Mouse (Mus musculus) lung, adult 18-20 months (tissue): ENCODE measurements around the gene Fgfr2.

ENCODE experiments used
- DNase-seq, 2 experiments: peaks; one replicate each; pipeline ENCODE4 v3.0.0; 2022; ENCODE audit warnings: mixed read lengths in 2 of 2

The Fgfr2 gene

DNA sequence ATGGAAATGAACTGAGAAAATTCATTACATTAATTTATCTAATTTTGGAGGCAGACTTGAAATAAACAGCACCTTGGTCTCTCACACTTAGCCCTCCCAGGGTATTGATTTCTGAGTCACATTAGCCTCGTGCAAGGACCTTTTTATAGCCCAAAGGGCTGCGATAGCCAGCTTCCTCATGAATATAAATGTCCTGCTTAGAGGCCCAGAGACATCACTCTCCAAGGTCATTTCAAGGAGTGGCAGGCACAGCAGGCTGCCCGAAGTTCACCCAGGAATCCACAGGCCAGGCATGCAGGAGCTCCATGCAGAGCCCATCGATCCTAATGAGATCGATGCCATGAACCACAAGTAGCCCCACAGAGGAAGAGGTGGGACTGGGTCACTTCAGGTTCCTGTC is 697.1 kb downstream of the Fgfr2 start:
- DNase-seq, result no peak

DNA sequence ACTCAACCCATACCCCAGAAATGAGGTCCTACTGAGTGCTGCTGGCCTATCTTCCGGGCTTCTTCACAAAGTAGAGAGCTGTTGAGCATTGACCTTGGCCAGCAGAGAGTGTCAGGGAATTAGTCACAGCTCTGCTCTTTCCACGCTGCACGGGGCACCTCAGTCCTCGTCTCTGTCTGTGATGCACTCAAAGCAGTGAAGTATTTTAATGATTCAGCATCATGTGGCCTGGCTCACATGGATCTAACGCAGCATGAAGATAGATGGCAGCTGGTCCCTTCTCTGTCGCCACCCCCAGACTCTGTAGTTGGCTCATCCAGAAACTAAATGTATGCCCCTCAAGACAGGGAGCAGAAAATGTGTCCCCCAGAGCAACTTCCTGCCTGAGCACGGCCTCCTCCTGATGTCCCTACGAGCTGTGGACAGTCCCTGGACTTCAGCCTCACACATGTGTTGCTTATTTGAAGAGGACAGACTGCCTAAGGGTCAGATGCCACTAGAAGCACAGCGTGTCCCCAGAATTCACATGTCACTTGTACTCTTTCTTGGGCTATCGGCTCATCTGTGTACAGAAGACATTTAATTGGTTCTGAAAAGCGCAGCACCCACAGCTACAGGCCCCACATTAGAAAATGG is 697.7 kb downstream of the Fgfr2 start:
- DNase-seq, result peak in 1 of 2 experiments; percentile 14

DNA sequence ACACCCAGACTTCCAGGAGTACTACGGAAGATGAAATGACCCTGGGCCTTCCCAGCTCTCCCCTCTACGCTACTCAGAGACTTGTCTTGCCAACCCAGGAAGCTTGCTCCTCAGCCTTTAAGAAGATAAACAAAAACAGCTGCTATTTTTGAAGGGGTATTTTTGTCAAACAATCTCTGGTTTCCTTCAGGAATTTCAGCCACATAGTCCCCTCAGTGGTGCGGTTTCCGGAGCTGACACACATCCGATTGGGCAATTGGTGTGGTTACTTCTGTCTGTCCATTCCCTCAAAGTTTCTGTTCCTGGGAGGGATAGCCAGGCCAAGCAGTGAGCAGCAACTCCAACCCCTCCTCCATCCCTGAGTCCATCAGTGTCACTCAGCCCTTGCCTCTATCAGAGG is 699.6 kb downstream of the Fgfr2 start:
- DNase-seq, result peak; percentile 18 to 33

DNA sequence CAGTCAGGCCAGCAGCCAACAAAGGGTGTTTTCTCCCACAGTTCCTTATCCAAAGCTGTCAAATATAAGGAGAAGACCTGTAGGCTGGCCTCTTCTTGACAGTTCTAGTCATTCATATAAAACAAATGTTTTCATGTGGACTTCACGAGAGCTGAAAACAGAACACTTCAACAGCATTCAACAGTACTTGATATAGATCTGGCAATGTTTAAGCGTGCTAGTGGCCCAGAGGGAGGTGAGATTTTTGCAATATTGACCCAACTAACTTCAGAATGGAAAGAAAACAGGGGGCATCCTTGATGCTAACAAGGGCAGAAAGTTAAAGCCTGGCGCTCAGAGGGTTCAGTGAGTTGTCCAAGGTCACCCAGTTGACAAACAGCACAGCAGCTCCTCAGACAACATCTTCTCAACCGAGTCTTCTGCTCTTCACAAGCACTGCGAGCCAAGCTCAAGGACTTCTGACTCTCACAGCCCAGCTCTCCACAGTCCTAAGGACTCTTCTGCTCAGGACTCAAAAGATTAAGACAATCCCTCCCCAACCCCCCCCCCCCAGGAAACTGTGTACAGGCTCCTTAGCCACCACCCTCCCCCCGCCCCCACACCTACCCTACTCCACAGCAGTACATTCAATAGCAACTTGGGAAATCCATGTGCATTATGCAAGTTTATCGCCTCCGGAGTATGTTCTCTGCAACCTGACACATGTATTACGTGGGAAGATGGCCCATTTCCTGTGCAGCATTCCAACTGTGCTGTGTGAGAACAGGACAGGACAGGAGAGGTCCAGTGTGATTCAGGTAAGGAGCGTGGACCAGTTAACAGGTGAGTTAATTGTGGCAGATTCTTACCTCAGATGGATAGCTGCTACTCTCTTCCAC is 703.5 kb downstream of the Fgfr2 start:
- DNase-seq, result peak in 1 of 2 experiments; percentile 14

DNA sequence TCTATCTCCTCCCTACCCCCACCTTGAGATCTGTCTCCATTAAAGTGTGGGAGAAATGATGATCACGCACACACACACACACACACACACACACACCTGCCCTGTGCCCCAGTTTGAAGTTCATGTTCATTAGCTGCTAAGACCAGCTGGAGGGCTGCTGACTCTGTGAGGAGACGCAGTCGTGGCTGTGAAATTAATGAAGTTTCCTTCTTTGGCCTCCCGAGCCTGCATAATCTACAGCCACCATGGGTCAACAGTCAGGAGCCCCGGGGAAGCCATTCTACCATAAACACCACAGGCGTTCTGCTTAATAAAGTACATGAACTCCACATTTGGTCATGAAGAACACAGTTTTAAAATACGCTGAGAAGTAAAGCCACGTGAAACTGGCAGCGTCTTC is 706.3 kb downstream of the Fgfr2 start:
- DNase-seq, result no peak

DNA sequence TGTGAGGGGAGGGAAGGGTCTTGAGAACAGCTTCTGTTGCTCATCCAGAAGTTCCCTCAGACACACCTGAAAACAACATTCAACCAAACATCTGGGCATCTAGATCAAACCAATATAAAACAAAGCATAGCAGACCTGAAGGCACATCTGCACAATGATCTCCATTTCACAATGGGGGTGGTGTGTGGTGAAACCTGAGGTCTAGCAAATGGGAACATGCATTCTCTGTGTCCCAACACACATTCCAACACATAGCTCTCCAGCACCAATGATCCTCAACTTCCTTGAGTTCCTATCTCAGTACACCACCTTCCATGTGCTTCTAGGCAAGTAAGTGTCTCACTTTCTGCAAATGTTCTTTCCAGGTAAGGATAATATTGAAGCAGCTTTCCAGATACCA is 707.3 kb downstream of the Fgfr2 start:
- DNase-seq, result no peak

DNA sequence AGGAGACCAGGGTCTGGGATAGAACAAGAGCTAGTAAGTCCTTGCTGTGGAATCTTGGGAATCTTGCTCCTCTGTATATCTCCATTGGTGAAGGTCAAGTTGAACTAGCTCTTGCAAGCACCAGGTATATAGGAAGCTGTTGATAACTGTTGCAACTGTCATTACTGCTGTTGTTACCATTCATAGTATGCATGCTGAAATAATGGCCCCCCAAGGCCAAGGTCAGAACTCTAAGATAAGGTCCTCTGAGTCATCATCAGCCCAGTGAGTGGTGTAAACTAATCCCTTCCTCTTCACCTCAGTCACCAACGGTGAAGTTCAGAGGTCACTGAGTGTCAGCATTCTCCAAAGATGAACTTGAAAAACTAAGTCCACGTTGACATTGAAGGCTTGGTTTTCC is 710.6 kb downstream of the Fgfr2 start:
- DNase-seq, result no peak

DNA sequence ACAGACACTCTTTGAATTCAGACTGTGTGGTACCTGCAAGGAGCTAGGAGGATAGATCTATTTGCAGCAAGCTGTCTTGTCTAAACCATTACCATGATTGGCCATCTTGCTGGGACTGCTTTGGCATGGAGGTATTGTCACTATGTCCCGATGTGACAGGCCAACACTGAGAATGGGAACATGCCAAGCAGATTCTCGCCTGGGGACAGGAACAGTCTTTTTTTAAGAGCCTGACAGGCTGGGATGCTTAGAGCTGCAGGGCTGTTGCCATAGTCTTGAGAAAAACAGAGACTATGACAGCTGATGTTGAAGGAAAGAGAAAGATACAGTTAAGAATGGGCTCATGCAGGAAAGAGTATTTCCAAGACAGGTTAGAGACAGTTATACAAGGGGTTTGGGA is 711.4 kb downstream of the Fgfr2 start:
- no peak for DNase-seq

DNA sequence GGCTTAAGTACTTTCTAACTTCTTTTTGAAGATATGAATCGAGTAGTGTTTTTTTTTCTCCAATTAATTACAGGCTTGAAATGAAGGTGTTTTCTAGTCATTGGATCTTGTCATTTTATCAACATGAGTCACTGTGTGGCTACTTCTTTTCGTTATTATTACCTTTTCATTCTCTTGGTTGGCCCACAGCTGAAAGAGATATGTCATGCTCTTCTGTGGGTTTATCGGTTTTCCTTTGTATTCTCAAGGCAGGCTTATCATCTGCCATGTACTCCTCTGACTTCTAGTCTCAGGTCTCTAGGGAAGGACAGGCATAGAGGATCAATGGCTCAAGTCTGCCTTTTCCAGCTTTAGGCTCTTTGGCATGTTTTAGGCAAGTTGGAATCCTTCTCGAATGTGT is 712.2 kb downstream of the Fgfr2 start:
- no peak for DNase-seq

DNA sequence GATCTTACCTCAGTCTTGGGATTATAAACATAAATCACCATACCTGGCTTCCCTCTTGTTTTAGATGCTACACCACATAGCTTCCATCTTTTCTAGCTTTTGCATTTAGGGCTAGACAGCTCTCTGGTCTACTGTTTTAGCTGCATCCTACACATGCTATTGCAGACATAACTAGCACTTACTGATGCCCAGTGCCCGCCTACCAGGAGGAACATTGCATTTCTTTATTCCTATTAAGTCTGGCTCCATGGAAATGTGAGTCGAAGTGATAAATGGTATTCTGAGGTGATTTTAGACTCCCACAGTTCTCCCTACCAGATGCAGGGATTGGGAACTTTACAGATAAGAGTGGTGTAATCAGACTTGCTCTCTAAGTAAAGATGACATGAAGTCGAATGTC is 713.3 kb downstream of the Fgfr2 start:
- no peak for DNase-seq

DNA sequence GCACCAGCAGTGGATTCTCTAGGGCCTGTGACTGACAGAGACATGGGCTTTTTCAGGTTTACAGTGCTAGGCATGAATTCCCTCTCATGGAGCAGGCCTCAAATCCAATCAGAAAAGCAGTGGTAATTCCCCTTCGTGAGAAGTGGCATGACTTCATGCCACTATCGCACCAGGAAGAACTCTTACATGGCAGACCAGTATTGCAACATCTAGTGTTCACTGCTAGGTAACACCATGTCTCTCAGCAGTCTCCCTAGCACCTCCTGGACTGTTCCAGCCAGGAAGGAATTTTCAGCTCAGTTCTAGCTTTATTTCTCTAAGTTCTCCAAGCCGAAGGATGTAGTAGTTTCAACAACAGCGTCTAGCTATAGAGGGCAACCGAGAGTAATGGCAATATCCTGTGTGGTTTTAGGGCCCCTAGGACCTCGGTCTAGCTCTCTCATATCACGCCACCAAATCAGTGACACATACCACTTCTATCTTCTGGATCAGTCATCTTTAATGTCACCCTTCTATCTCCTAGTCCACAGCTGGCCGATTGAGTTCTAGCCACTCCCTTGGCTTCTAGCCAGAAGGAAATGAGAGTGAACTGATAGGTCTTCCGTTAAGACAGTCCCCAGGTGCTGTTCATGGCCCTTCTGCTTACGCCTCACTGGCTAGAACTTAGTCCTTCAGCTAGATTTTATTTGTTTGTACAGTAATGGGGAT is 720.6 kb downstream of the Fgfr2 start:
- peak in 1 of 2 experiments; percentile 10 for DNase-seq

DNA sequence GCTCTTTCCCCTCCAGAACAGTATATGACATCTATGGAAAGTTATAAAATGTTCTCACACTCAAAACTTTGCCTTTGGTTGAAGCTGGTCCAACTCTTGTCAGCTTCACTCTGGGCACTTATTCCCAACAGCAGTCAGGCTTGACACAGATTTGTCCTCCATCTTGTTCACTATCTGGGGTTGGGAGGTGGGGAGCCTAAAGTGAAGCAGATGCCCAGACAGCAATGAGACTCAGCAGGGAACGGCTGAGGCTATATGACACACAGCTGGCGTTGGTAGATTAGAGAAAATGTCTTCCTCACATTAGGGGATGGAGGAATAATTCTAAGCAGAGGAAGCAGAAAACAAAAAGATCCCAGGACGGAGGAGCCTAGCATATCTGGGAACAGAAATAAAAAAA is 724.7 kb downstream of the Fgfr2 start:
- no peak for DNase-seq

DNA sequence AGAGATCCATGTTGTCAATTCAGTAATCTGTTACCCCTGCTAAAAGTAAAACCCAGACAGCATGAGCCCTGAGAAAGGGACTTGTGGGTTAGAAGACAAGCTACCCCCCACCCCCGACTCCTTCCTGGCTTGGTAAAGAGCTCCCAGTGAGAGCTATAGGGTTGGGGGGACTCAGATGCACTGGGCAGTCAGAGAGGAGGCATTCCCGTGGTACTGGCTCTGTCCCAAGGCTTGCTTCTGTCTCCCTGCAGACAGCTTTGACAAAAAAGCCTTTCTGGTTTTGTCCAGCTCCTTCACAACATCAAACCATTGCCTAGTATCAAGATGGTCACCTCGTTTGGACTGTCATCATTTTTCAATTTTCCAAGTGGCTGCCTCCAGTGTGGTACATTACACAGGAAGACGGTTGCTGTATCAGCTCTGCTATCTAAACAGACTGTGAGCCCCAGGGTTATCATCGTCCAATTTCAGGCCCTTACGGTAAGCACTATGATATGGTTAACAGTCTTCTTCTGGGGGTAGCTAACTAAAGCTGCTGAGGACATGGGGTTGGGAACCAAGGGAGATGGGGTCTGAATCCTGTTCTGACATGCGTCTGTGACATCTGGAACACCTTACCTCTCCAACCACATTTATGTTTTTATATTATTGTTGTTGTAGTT is 726.4 kb downstream of the Fgfr2 start:
- DNase-seq, result no peak

DNA sequence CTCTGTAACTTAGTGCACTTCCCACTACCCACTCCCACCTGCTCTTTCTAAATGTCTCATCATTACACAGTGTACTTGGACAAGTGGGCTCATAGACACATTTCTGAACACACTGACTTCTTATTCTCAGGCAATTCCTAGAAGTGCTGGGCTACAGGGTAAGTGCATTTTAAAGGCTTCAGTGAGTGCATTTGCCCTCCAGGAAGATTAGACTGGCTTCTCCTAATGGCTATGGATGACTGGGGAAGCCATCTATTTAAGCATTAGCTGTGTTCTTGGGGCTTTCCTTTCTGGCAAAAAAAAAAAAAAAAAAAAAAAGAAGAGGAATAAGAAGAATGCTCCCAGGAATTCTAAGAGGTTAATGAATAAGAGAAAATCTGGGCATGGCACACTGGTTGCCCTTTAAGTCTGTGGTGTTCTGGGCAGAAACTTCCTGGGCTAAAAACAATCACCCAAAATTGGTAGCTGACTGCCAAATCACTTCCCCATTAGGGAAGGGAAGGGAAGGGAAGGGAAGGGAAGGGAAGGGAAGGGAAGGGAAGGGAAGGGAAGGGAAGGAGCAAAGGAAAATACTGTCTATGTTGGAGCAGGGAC is 729.5 kb downstream of the Fgfr2 start:
- DNase-seq, result no peak

DNA sequence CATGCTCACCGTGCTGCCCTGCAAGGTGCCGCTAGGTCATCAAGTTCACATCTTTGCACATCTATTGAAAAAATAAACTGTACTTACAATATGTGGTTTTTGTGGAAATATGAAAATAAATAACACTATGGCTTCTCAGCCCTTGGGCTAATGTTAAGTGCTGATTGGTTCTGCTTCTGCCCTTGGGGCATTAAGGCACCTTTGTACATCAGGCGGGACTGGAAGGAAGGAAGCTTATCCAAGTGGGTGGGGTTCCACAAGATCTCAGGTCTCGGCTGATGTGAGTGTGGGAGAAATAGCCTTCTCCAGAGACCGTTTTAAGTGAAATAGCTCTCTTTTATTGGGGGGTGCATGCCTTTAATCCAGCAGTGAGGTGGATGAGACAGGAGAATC is 730.1 kb downstream of the Fgfr2 start:
- no peak for DNase-seq

DNA sequence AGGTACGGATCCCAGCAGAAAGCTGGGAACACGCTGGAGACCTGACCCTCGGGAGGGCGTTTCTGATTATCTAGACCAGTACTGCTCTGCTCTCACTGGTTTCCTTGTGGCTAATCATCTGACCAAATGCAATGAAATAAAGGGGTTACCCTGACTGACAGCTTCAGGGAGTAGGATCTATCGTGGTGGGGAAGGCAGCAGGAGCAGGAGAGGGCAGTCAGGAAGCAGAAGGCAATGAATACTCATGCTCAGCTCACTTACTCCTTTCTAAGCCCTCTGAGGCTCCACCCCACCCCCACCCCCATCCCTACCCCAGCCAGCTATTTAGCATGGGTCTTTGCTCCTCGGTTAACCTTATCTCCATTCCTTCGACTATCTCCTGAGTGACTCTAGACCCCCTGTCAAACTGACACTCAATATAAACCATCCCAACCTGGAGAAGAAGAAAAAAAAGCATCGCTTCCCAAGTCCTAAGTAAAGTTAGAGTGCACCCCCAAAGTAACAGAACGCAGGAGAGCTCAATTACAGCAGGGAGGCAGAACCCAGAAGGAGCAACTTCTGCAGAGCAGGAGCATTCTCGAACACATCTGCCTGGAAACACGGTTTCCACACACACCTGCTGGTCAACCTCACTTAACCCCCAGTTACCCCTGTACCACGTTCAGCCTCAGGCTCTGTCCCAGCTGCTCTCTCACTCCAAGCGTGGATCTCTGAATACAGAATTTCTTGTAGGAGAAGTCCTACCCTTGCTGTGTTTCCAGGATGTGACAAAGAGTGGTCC is 730.7 kb downstream of the Fgfr2 start:
- no peak for DNase-seq

DNA sequence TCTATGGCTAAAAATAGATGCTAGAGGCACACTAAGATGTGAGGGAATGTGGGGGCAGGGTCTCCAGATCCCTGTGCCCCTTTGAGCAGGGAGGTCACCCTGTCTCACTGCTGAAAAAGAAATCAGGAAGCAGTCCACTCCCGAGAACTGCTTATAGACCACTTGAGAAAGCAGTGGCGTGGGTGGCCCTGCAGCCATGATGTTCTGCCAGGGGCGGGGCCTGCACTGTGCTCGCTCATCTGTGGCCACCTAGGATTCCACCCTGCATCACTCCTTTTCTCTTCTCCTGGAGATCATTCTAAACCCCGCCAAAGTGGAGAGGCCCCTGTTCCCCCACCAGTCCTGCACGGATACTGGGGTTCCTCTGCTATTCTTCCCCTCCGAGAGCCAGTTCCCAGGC is 733.7 kb downstream of the Fgfr2 start:
- no peak for DNase-seq

DNA sequence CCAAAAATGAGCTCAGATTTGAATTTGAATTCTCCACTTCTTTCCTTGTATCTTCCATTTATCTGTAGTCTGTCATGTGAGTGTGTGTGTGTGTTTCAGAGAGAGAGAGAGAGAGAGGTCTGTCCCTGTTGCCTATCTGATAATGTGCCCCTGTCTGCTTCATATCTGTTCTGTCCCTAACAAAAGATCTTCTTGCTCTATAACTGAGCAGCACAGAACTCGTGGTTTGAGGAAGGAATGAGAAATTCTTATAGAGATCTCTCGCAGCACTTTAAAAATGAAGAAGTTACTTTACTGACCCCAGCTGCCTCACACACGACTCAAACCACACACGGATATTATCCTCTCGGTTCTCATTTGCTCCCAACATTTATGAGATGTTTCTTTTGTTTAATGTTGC is 735.6 kb downstream of the Fgfr2 start:
- DNase-seq, result no peak

DNA sequence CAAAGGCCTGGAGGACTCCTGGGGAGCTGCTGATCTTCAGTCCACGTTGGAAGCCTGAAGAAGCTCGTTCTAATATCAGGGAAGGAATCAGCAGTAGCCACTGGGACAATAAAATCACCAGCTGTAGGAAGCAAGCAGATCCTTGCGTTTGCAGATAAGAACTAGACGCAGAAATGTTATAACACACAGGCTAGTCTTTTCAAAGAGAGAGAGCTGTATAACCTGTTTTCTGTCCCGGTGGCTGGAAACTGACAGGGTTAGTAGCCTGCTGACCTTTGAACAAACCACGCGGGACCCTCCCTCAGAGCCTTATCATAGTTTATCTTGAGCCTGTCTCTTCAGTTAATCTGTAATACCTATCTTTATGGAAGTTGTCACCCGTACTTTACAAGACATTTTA is 736.8 kb downstream of the Fgfr2 start:
- DNase-seq, result no peak

DNA sequence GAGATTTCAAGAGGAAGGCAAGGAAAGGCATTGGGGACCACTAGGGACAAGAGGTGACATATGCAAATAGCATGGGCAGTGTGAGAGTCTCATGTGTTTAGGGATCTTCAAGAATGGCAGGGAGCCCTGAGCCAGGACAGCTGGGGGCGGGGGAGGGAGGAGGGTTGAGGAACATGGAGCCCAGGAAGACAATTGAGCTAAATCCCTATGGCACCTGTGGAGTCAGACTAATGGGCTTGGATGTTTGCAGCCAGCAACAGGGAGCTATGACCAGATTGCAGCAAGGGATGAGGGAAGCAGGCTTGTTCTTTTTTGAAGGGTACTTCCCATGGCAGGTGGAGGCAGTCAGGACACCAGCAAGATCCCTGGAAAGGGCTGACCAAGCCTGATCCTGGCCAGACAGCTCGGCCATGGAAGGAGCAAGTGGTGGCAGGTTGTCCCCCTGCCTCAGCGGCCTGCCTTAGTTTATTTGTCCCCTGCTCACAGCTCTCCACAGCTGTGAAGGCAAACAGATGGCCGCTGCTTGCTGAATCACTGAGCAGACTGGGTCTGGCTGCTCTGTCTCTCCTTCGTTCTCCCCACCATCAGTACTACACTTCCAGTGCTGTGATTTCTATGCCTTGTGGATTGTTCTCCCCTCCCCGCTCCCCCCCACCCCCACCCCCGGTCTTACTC is 737.6 kb downstream of the Fgfr2 start:
- no peak for DNase-seq

DNA sequence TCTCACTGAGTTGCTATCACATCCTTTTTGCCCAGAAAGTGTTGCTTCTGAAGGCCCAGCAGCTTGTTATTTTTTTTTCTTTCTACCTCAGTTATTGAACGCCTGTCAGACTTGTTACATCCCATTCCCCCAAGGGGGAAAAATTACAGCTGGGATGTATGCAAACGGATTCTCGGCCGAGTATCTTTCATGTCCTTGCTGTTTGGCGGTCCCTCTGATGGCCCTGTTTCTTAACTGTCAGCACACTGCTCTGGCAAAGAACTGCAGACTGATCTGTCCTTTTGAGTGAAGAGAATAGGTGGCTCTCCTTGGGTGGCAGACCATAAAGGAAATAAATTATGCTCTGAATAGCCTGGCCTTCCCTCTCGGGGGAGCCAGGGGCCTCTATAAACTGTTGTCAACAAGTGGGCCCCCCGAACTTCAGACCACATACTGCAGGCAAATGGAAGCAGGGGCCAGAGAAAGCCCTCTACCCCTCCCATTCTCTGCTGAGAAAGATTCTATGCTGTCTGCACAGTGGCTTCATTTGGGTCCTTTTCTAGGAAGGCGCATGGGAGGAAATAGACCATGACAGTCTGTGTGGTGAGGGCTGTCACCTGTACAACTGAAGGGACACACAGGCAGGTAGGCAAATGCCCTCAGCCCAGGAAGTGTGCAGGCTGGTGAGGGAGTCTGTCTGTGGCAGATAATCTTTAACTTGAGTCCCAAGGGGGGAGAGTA is 738.3 kb downstream of the Fgfr2 start:
- no peak for DNase-seq
